Mouse (Mus musculus): Measurements from ENCODE around the gene Otub2. TPM values are rescaled to one million over a fixed set of nuclear protein-coding genes. Genes with fewer than 3 reads are reported as not detected.
A peak's percentile ranks its signal among the peaks of the same experiment; 100 is the strongest.

The Otub2 gene
- total and polyA plus RNA-seq, 3 experiments: 8.4 to 126 (median 12.3) TPM

DNA sequence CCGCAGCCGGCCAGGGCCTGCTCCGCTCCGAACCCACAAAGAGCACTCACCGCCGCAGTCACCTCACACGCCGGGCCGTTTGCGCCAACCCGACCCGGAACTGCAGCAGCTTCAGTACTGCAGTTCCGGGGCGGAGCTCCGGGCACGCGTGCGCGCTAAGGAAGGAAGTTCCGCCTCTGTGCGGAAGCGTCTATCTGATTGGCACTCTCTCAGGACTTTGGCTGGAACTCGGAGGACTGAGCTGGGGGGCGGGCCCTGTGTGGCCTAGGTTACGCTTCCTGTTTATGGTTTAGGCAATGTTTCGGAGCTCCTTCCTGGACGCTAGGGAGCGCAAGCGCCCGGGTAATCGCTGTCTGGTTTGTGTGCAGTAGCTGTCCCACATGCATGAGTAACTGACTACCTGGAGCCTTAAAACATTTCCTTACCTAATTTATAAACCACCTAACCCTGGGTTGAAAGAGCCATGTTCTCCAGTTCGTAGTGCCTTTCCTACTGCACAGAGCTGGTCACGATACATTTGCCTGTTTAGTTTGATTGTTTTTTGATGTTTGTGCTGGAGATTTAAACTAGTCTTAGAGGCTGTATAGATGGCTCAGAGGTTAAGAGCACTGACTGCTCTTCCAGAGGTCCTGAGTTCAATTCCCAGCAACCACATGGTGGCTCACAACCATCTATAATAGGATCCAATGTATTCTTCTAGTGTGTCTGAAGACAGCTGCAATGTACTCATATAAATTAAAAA, 37.4 kb downstream of the Otub2 start, which contains the start of gene Ddx24 (continued):
- TF ChIP-seq JUND (IDR thresholded peaks at IDR 0.05; ENCODE audit: low read depth, low read length): no peak
- TF ChIP-seq BHLHE40 (IDR thresholded peaks at IDR 0.05; ENCODE audit: borderline replicate concordance, low read depth, low read length): 0 out of 2 replicates have a peak, but pooled peaks have one; percentile 19
- TF ChIP-seq MXI1 (IDR thresholded peaks at IDR 0.05; ENCODE audit: low read depth, low read length): peak; percentile 96
- peak; percentile 81 for TF ChIP-seq KAT2A (conservative IDR thresholded peaks at IDR 0.05; ENCODE audit: low read depth, low read length)

DNA sequence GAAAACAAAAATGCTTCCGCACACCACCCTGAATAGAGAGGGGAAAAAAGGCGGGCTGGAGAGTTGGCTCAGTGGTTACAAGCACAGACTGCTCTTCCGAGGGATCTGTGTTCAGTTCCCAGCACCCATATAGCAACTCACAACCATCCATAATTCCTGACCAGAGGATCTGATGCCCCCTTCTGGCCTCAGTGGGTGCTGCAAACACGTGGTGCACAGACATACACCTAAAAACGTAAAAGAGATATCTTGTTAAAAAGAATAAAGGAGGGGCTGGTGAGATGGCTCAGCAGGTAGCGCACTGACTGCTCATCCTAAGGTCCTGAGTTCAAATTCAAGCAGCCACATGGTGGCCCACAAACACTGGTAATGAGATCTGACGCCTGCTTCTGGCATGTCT, 38.2 kb downstream of the Otub2 start:
- DNase-seq (ENCODE audit: low read depth, low spot score): no peak
- peaks cover 9 to 27% of the 10 kb centered on the region in 2 experiments for H3K36me3 ChIP-seq (ENCODE audit: control insufficient read depth in 1 of 2, insufficient read depth in 2 of 2, low read length in 2 of 2)
- no peak overlapping the region for H3K4me3 ChIP-seq (ENCODE audit: control insufficient read depth in 1 of 2, insufficient read depth in 1 of 2, low read depth in 2 of 2, low read length in 2 of 2)
- H3K79me2 ChIP-seq (ENCODE audit: control insufficient read depth, insufficient read depth, low read length, poor library complexity): peaks cover 33% of the 10 kb centered on the region
- peaks cover 11 to 12% of the 10 kb centered on the region in 2 experiments; a peak in 3 of 4 replicates for H3K4me1 ChIP-seq (ENCODE audit: control insufficient read depth in 1 of 2, insufficient read depth in 2 of 2, low read length in 2 of 2)
- no peak overlapping the region for H3K9ac ChIP-seq (ENCODE audit: control insufficient read depth, low read depth, low read length, poor library complexity, severe bottlenecking)
- H3K27me3 ChIP-seq (ENCODE audit: control insufficient read depth in 1 of 2, insufficient read depth in 2 of 2, low read length in 2 of 2): no peaks in the 10 kb centered on the region
- TF ChIP-seq CTCF (IDR thresholded peaks at IDR 0.05 in 2 of 3, conservative IDR thresholded peaks at IDR 0.05 in 1 of 3; ENCODE audit: control insufficient read depth in 1 of 3, insufficient read depth in 1 of 3, low read depth in 2 of 3, low read length in 3 of 3, poor library complexity in 1 of 3, severe bottlenecking in 1 of 3) (0 out of 6 replicates have a peak, but pooled peaks of 1 of the 3 experiments have one; percentile 13), TCF12 (IDR thresholded peaks at IDR 0.05; ENCODE audit: low read depth, low read length) (no peak), HCFC1 (IDR thresholded peaks at IDR 0.05; ENCODE audit: low read depth, low read length) (no peak), POLR2AphosphoS5 (IDR thresholded peaks at IDR 0.05; ENCODE audit: borderline replicate concordance, low read depth, low read length) (no peak)
- no peak overlapping the region for H3K27ac ChIP-seq (ENCODE audit: control insufficient read depth, low read depth, low read length)
- no peaks in the 10 kb centered on the region for H3K9me3 ChIP-seq (replicated peaks; ENCODE audit: insufficient read depth, low read length)

GRCm38 (mm10) chr12:103433430-103433829, 44.9 kb downstream of the Otub2 start:
- Histone ChIP-seq H3K4me1 (ENCODE audit: control insufficient read depth in 1 of 2, insufficient read depth in 2 of 2, low read length in 2 of 2) (peaks cover 3 to 14% of the 10 kb centered on the region in 2 experiments; a peak in 3 of 4 replicates), H3K9ac (ENCODE audit: control insufficient read depth, low read depth, low read length, poor library complexity, severe bottlenecking) (peak overlapping the region; percentile 54), H3K4me3 (ENCODE audit: control insufficient read depth in 1 of 2, insufficient read depth in 1 of 2, low read depth in 2 of 2, low read length in 2 of 2) (peak overlapping the region in 1 of 2 experiments; percentile 46; a peak in 2 of 4 replicates), H3K79me2 (ENCODE audit: control insufficient read depth, insufficient read depth, low read length, poor library complexity) (no peaks in the 10 kb centered on the region), H3K27me3 (ENCODE audit: control insufficient read depth in 1 of 2, insufficient read depth in 2 of 2, low read length in 2 of 2) (no peaks in the 10 kb centered on the region), H3K9me3 (replicated peaks; ENCODE audit: insufficient read depth, low read length) (no peaks in the 10 kb centered on the region), H3K27ac (ENCODE audit: control insufficient read depth, low read depth, low read length) (peak overlapping the region; percentile 44), H3K36me3 (ENCODE audit: control insufficient read depth in 1 of 2, insufficient read depth in 2 of 2, low read length in 2 of 2) (peaks cover 0 to 5% of the 10 kb centered on the region in 2 experiments; a peak in 3 of 4 replicates)
- no peak for DNase-seq (ENCODE audit: low read depth, low spot score)
- no peak for TF ChIP-seq MAX (IDR thresholded peaks at IDR 0.05; ENCODE audit: low read length)
- TF ChIP-seq ZMIZ1 (IDR thresholded peaks at IDR 0.05; ENCODE audit: low read depth, low read length): 0 out of 2 replicates have a peak, but pooled peaks have one; percentile 3

All from MEL (cell line).